Mouse (Mus musculus): ENCODE measurements around the gene Pxt1. TPM values are rescaled to one million over a fixed set of nuclear protein-coding genes. Genes with fewer than 3 reads are reported as not detected.

Pxt1 gene
- polyA plus RNA-seq, 1 experiment = not detected

DNA sequence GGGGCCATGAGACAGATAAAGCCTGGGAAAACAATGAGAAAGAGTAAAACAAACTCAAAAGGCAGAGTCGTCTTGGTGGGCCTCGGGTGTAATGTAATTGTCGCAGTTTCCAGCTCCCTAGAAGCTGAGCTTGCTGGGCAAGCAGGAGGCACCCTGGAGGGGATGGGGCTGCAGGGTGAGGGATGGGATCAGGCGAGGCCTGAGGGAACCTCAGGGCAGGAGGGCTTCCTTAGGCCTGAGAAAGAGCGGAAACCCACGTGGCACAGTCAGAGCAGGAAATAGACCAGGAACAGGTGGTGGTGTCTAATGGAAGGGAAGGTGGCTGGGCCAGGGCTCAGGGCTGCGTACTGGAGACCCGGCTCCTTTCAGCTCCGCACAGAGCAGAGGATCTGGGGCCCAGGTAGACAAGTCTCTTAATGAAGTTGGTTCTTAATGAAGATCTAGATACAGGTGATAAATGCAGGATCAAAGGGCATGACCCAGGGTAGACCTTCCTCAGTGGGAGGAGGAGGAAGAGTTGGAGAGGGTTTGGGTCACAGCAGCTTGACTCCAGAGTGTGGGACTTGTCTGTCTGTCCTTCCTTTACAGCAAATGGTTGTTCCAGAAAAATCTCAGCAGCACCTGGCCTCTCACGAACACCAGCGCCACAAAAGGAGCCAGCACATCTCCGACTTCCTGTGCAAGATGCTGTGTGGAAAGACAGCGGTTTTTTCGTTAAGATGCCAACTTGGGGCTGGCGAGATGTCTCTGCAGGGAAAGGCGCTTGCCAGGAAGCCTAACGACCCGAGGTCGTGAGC lies 9.3 kb downstream of the Pxt1 start:
- H3K36me3 ChIP-seq (ENCODE audit: control insufficient read depth, insufficient read depth, low read length) = no peaks in the 10 kb centered on the region
- 72% methylated on average over 19 of the region's 19 CpGs for WGBS
- TF ChIP-seq POLR2A (IDR thresholded peaks at IDR 0.05; ENCODE audit: low read depth, low read length) (no peak), CTCF (IDR thresholded peaks at IDR 0.05; ENCODE audit: extremely low read depth, insufficient read length, insufficient replicate concordance, low read depth, low read length) (no peak)
- H3K27ac ChIP-seq (ENCODE audit: insufficient read depth, low read depth, low read length) = no peak overlapping the region
- peaks cover 14% of the 10 kb centered on the region; the same call in 1 of the 2 replicates for H3K4me1 ChIP-seq (ENCODE audit: control insufficient read depth, insufficient read depth, insufficient read length, low read length)
- no peaks in the 10 kb centered on the region for H3K27me3 ChIP-seq (ENCODE audit: control insufficient read depth, insufficient read depth, low read length)
- H3K4me3 ChIP-seq (ENCODE audit: low read depth, low read length) = no peak overlapping the region

DNA sequence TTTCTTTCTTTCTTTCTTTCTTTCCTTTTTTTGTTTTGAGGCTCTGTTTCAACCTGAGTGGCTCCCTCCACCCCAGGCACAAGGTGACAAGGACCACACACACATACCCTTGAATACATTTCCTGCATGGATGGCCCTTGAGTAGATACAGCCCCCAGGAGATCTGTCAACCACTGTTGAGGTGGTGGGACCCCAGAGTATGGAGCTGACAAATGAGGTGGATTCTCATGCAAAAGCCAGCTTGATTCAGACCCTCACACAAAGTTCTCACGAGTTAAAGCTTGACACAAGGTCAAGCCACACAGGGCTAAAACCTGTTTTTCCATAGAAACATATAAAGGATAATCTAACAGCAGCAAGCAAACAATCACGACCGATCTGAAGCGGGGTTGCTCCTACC lies 11.4 kb downstream of the Pxt1 start:
- 86% methylated on average over 4 of the region's 4 CpGs for WGBS
- Histone ChIP-seq H3K27me3 (ENCODE audit: control insufficient read depth, insufficient read depth, low read length) (no peaks in the 10 kb centered on the region), H3K27ac (ENCODE audit: insufficient read depth, low read depth, low read length) (no peak overlapping the region), H3K4me1 (ENCODE audit: control insufficient read depth, insufficient read depth, insufficient read length, low read length) (peaks cover 16% of the 10 kb centered on the region), H3K4me3 (ENCODE audit: low read depth, low read length) (no peak overlapping the region), H3K36me3 (ENCODE audit: control insufficient read depth, insufficient read depth, low read length) (no peaks in the 10 kb centered on the region)
- TF ChIP-seq POLR2A (IDR thresholded peaks at IDR 0.05; ENCODE audit: low read depth, low read length) = no peak
- no peak for TF ChIP-seq CTCF (IDR thresholded peaks at IDR 0.05; ENCODE audit: extremely low read depth, insufficient read length, insufficient replicate concordance, low read depth, low read length)

DNA sequence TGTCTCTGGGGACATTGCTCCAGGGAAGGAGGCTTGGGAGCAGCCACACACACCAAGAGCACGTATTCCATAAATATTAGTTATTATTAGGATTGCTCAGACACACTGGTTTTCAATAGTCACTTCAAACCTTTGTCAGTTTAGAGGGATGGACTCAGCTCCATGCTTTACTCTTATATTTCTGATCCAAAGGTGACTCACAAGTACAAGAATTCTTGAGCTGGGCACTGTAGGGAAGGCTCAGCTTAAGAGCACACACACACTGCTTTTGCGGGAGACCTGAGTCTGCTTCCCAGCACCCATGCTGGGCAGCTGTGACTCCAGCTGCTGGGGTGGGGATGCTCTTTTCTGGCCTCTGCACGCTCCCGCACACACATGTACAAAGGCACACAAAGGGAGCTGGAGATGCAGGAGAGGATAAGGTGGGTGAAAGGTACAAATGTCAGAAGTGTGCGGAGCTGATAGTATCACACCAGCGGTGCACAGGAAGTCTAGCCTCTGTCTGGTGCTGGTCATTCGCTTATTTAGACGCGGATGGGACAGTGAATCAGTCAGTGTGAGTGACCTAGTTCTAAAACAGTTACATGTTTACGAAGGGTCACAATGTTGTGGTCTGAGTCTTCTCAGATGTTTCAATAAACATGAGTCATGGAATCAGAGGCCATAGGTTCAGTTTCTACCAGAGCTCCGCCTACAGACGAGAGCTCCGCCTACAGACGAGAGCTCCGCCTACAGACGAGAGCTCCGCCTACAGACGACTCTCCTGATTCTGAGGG lies 12.0 kb downstream of the Pxt1 start:
- no peak for TF ChIP-seq POLR2A (IDR thresholded peaks at IDR 0.05; ENCODE audit: low read depth, low read length)
- H3K4me3 ChIP-seq (ENCODE audit: low read depth, low read length) = no peak overlapping the region
- peak overlapping the region; percentile 6; the same call in 1 of the 2 replicates for H3K27ac ChIP-seq (ENCODE audit: insufficient read depth, low read depth, low read length)
- H3K36me3 ChIP-seq (ENCODE audit: control insufficient read depth, insufficient read depth, low read length) = no peaks in the 10 kb centered on the region
- peaks cover 20% of the 10 kb centered on the region for H3K4me1 ChIP-seq (ENCODE audit: control insufficient read depth, insufficient read depth, insufficient read length, low read length)
- no peaks in the 10 kb centered on the region for H3K27me3 ChIP-seq (ENCODE audit: control insufficient read depth, insufficient read depth, low read length)
- WGBS = 78% methylated on average over 18 of the region's 18 CpGs

DNA sequence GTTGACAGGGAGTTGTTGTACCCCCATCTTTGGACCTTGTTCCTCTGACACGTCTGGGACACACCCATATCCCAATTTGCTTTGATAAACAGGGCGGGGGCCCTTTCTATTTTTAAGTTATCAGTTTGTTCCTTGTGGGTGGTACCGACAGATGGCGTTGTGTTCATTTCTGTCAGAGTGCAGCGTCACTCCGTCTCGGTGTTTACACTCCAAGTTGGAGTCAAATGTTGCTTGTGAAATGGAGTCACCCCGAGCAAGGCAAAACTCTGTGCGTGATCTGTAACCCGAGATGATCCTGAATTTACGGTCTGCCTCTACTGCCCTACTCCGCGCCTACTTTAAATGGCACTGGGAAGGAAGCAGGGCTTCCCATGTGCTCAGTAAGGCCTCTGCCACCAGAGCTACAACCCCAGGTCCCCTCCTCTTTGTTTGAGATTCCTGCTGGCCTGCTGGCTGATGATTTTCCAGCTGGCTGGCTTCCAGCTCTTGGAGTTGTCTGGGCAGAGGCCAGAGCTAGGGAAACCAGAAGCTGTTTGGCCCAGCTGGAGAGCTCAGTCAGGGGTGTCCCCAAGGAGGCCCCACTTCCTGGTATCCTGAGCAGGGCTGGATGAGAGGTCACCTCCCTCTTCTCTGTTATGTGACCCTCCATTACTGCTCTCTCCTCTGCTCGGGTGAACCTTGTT lies 13.1 kb downstream of the Pxt1 start:
- Histone ChIP-seq H3K36me3 (ENCODE audit: control insufficient read depth, insufficient read depth, low read length) (no peaks in the 10 kb centered on the region), H3K27ac (ENCODE audit: insufficient read depth, low read depth, low read length) (peak overlapping the region; percentile 91), H3K4me1 (ENCODE audit: control insufficient read depth, insufficient read depth, insufficient read length, low read length) (peaks cover 20% of the 10 kb centered on the region), H3K4me3 (ENCODE audit: low read depth, low read length) (peak overlapping the region; percentile 13), H3K27me3 (ENCODE audit: control insufficient read depth, insufficient read depth, low read length) (no peaks in the 10 kb centered on the region)
- WGBS = 7% methylated on average over 14 of the region's 14 CpGs
- TF ChIP-seq CTCF (IDR thresholded peaks at IDR 0.05; ENCODE audit: extremely low read depth, insufficient read length, insufficient replicate concordance, low read depth, low read length) (peak; percentile 36; the same call in 1 of the 2 replicates), POLR2A (IDR thresholded peaks at IDR 0.05; ENCODE audit: low read depth, low read length) (no peak)

DNA sequence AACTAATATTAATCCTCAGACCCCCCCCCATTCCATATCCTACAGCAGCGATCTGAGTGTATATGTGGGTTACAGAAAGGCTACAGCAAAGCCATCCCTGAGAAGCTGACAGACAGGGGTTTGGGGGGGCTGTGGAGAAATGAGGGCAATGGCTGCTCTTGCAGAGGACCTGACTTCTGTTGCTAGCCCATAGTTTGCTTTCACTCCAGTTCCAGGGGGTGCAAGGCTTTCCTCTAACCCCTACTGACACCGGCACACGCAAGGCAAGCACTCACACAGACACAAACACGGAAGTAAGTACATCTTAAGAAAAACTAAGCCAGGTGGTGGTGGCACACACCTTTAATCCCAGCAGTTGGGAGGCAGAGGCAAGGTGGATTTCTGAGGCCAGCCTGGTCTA lies 14.3 kb downstream of the Pxt1 start:
- TF ChIP-seq CTCF (IDR thresholded peaks at IDR 0.05; ENCODE audit: extremely low read depth, insufficient read length, insufficient replicate concordance, low read depth, low read length) = no peak
- TF ChIP-seq POLR2A (IDR thresholded peaks at IDR 0.05; ENCODE audit: low read depth, low read length) = no peak
- H3K27ac ChIP-seq (ENCODE audit: insufficient read depth, low read depth, low read length) = 0 out of 2 replicates have a peak overlapping the region, but pooled peaks have one; percentile 19
- no peak overlapping the region for H3K4me3 ChIP-seq (ENCODE audit: low read depth, low read length)
- no peaks in the 10 kb centered on the region for H3K27me3 ChIP-seq (ENCODE audit: control insufficient read depth, insufficient read depth, low read length)
- peaks cover 29% of the 10 kb centered on the region for H3K4me1 ChIP-seq (ENCODE audit: control insufficient read depth, insufficient read depth, insufficient read length, low read length)
- WGBS = 62% methylated on average over 4 of the region's 4 CpGs
- no peaks in the 10 kb centered on the region for H3K36me3 ChIP-seq (ENCODE audit: control insufficient read depth, insufficient read depth, low read length)

DNA sequence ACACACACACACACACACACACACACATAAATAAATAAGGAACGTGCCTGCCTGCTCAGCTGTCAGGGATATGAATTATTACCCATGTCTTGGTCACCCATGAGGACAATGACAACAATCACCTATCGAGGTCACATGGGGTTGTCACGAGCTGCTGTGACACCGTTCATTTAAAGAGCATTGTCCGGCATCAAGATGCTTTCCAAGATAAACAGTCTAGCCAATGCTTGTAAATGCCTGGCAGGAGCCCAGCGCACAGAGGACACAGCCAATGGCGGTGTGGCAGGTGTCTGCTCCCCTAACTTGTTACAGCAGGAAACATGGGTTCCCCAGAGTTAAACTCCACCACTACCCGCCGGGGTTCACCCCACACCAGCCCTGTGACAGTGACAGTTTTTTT lies 15.6 kb downstream of the Pxt1 start:
- Histone ChIP-seq H3K27ac (ENCODE audit: insufficient read depth, low read depth, low read length) (no peak overlapping the region), H3K36me3 (ENCODE audit: control insufficient read depth, insufficient read depth, low read length) (no peaks in the 10 kb centered on the region), H3K4me3 (ENCODE audit: low read depth, low read length) (no peak overlapping the region), H3K27me3 (ENCODE audit: control insufficient read depth, insufficient read depth, low read length) (no peaks in the 10 kb centered on the region), H3K4me1 (ENCODE audit: control insufficient read depth, insufficient read depth, insufficient read length, low read length) (peaks cover 26% of the 10 kb centered on the region)
- WGBS = 14% methylated on average over 9 of the region's 9 CpGs
- TF ChIP-seq CTCF (IDR thresholded peaks at IDR 0.05; ENCODE audit: extremely low read depth, insufficient read length, insufficient replicate concordance, low read depth, low read length) (no peak), POLR2A (IDR thresholded peaks at IDR 0.05; ENCODE audit: low read depth, low read length) (no peak)

All from small intestine, adult 2 months (tissue).